Mouse (Mus musculus) stomach, postnatal 0 days (tissue): ENCODE data around the gene Pds5a.

Source experiments
- CTCF ChIP-seq: IDR thresholded peaks from 2 replicates; pipeline ENCODE4 v1.5.1; 2016; ENCODE audit warnings: antibody characterized with exemption, low read depth, mild to moderate bottlenecking, moderate library complexity
- EP300 ChIP-seq: optimal IDR thresholded peaks from 2 replicates; pipeline ENCODE3; 2016; ENCODE audit warnings: antibody characterized with exemption

GRCm38 (mm10) chr5:65665370-65665769 is 32.7 kb downstream of the Pds5a start:
- TF ChIP-seq EP300 (no peak), CTCF (no peak)
